Mouse (Mus musculus) stomach, postnatal 0 days (tissue): Measurements from ENCODE around the gene Bcl2l14.

Source experiments
- CTCF ChIP-seq: IDR thresholded peaks from 2 replicates; pipeline ENCODE4 v1.5.1; 2016; ENCODE audit warnings: antibody characterized with exemption, low read depth, mild to moderate bottlenecking, moderate library complexity
- EP300 ChIP-seq: optimal IDR thresholded peaks from 2 replicates; pipeline ENCODE3; 2016; ENCODE audit warnings: antibody characterized with exemption

DNA sequence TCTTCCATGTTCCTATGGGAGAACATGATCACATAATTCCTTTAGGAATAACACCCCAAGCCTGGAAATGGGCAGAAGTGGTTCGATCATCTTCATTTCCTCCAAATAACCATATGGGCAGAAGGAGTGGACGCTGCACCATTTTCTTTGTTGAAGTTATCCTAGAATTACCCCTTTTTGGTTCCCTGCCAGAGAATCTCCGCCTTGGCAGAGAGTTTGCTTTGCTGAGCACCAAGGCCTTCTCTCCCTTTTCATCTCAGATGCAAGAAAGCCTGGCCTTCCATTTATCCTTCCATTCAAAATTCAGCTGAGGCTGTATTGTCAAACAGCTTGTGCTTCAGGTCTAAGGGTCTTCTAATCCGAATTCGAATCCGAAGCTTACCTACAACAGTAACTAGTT lies 25.8 kb downstream of the Bcl2l14 start:
- TF ChIP-seq CTCF (no peak), EP300 (no peak)
